Comparison of ENCODE assay signal across 8 mouse cellular contexts in the genomic region with DNA sequence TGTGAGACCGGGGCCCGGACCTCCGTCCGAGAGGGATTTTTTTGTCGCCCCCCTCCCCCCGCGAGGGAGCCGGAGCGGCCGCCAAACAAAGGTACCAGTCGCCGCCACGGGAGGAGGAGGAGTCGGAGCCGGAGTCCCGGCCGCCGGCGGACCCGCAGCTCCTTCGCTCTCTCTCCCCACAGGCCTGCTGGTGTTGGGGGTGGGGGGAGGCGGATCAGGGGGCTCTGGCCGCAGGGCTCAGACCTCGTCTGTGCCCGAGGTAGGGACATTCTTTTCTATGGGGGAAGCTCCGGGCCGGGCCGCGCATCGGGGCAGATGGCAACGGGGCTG. TPM values are rescaled to one million over a fixed set of nuclear protein-coding genes. Genes with fewer than 3 reads are reported as not detected.
DNase-seq lines count a peak whose midpoint lies in the region; ATAC-seq and TF ChIP-seq lines count a peak whose summit lies in the region.

No protein-coding gene starts in this region.

- 0 out of 2 replicates have a peak, but pooled peaks cover 7% of the 10 kb centered on the region for H3K36me3 ChIP-seq in heart, embryonic 15.5 days
- peaks cover 1 to 26% of the 10 kb centered on the region in 2 experiments for H3K36me3 ChIP-seq in MEL (ENCODE audit: control insufficient read depth in 1 of 2, insufficient read depth in 2 of 2, low read length in 2 of 2)
- peaks cover 2% of the 10 kb centered on the region; the same call in 1 of the 2 replicates for H3K36me3 ChIP-seq in heart, postnatal 0 days (replicated peaks; ENCODE audit: control insufficient read depth, insufficient read depth, low read length)

- peak in 1 of 2 experiments; percentile 13; a peak in 1 of 4 replicates for TF ChIP-seq POLR2A in MEL (IDR thresholded peaks at IDR 0.05; ENCODE audit: control insufficient read depth in 1 of 2, insufficient read depth in 1 of 2, low read depth in 1 of 2, low read length in 2 of 2, poor library complexity in 1 of 2)

- TF ChIP-seq CTCF in MEL (IDR thresholded peaks at IDR 0.05 in 2 of 3, conservative IDR thresholded peaks at IDR 0.05 in 1 of 3; ENCODE audit: control insufficient read depth in 1 of 3, insufficient read depth in 1 of 3, low read depth in 2 of 3, low read length in 3 of 3, poor library complexity in 1 of 3, severe bottlenecking in 1 of 3) = no peak
- no peak for TF ChIP-seq CTCF in heart, postnatal 0 days (IDR thresholded peaks at IDR 0.05; ENCODE audit: low read depth)

- peak overlapping the region; percentile 98 for H3K9ac ChIP-seq in heart, embryonic 15.5 days
- H3K9ac ChIP-seq in MEL (ENCODE audit: control insufficient read depth, low read depth, low read length, poor library complexity, severe bottlenecking) = peak overlapping the region; percentile 98
- H3K9ac ChIP-seq in heart, postnatal 0 days (replicated peaks; ENCODE audit: low read depth, low read length) = peak overlapping the region; percentile 99

- peak; percentile 32 for ATAC-seq in heart, embryonic 15.5 days (replicated peaks; ENCODE audit: insufficient number of reproducible peaks, insufficient read depth, low FRiP score, low read depth)
- ATAC-seq in heart, postnatal 0 days (ENCODE audit: insufficient read depth, low read depth) = peak; percentile 27
- ATAC-seq in megakaryocyte-erythroid progenitor cell, adult 5-6 weeks (replicated peaks; ENCODE audit: low FRiP score, low TSS enrichment, poor library complexity, severe bottlenecking) = peak; percentile 32

- no peaks in the 10 kb centered on the region for H3K9me3 ChIP-seq in heart, embryonic 15.5 days (replicated peaks)
- no peaks in the 10 kb centered on the region for H3K9me3 ChIP-seq in MEL (replicated peaks; ENCODE audit: insufficient read depth, low read length)
- H3K9me3 ChIP-seq in heart, postnatal 0 days (replicated peaks; ENCODE audit: control insufficient read depth, low read length) = no peaks in the 10 kb centered on the region

- H3K27ac ChIP-seq in heart, embryonic 15.5 days = peak overlapping the region; percentile 99
- peak overlapping the region; percentile 80 for H3K27ac ChIP-seq in MEL (ENCODE audit: control insufficient read depth, low read depth, low read length)
- peak overlapping the region; percentile 97 for H3K27ac ChIP-seq in heart, postnatal 0 days (ENCODE audit: low read depth)

- no peaks in the 10 kb centered on the region for H3K27me3 ChIP-seq in heart, embryonic 15.5 days
- no peaks in the 10 kb centered on the region for H3K27me3 ChIP-seq in MEL (ENCODE audit: control insufficient read depth in 1 of 2, insufficient read depth in 2 of 2, low read length in 2 of 2)
- H3K27me3 ChIP-seq in heart, postnatal 0 days (ENCODE audit: control insufficient read depth, insufficient read depth, low read length) = no peaks in the 10 kb centered on the region

- WGBS in heart, embryonic 15.5 days = under 1% methylated on average over 31 of the region's 31 CpGs
- whole genome bisulfite sequencing in heart, postnatal 0 days = 0% methylated on average over 10 of the region's 31 CpGs

- no peak for TF ChIP-seq RAD21 in MEL (IDR thresholded peaks at IDR 0.05; ENCODE audit: low read depth, low read length)

- peak overlapping the region; percentile 98 for H3K4me3 ChIP-seq in heart, embryonic 15.5 days
- H3K4me3 ChIP-seq in MEL (ENCODE audit: control insufficient read depth in 1 of 2, insufficient read depth in 1 of 2, low read depth in 2 of 2, low read length in 2 of 2) = peak overlapping the region; percentile 91 to 92
- peak overlapping the region; percentile 98 for H3K4me3 ChIP-seq in heart, postnatal 0 days (ENCODE audit: low read depth, low read length)

- peak overlapping the region; percentile 71 for H3K4me2 ChIP-seq in heart, embryonic 15.5 days
- peak overlapping the region; percentile 86 for H3K4me2 ChIP-seq in heart, postnatal 0 days (ENCODE audit: low read depth, low read length)

- peaks cover 11% of the 10 kb centered on the region for H3K4me1 ChIP-seq in heart, embryonic 15.5 days (replicated peaks)
- H3K4me1 ChIP-seq in MEL (ENCODE audit: control insufficient read depth in 1 of 2, insufficient read depth in 2 of 2, low read length in 2 of 2) = peaks cover 7 to 13% of the 10 kb centered on the region in 2 experiments
- H3K4me1 ChIP-seq in heart, postnatal 0 days (ENCODE audit: control insufficient read depth, insufficient read depth) = peaks cover 7% of the 10 kb centered on the region

- H3K79me2 ChIP-seq in MEL (ENCODE audit: control insufficient read depth, insufficient read depth, low read length, poor library complexity) = peaks cover 50% of the 10 kb centered on the region

- DNase-seq in heart, adult 18-20 months = no peak
- DNase-seq in MEL (ENCODE audit: low read depth, low spot score) = no peak
- DNase-seq in heart, postnatal 0 days (ENCODE audit: low spot score) = peak; percentile 70
- no peak for DNase-seq in cerebellum, postnatal 25 days
- no peak for DNase-seq in adrenal gland, adult 2 months
- no peak for DNase-seq in left cerebral cortex, adult 8-10 months (ENCODE audit: low spot score in 2 of 2)

- TF ChIP-seq EP300 in MEL (IDR thresholded peaks at IDR 0.05; ENCODE audit: low read depth in 1 of 2, low read length in 2 of 2) = no peak
- TF ChIP-seq EP300 in heart, postnatal 0 days (IDR thresholded peaks at IDR 0.05; ENCODE audit: low read depth) = no peak

TF ChIP-seq in MEL, 35 proteins besides CTCF, POLR2A, EP300 and RAD21:
- TF ChIP-seq USF1 (IDR thresholded peaks at IDR 0.05; ENCODE audit: low read depth, low read length) = no peak
- no peak for TF ChIP-seq TCF12 (IDR thresholded peaks at IDR 0.05; ENCODE audit: low read depth, low read length)

RNA-seq across cellular contexts. Expression of a gene that starts 0.6 kb away (rescaled TPM):
- 41.0 and 41.4 TPM in 2 replicates for polyA plus RNA-seq in heart, embryonic 15.5 days (2015; fragmentation: Nextera tagmentation; extraction: Ambion mirVana)
- total RNA-seq in heart, adult 18-20 months (2021) = 10 to 100 TPM; 21.5 to 26.9 TPM
- total RNA-seq in MEL (2012; rRNA removed) = 23.3 and 25.1 TPM in 2 replicates
- 10 to 100 TPM in 1 of 2 experiments, not detected in 1; 31.3 TPM for polyA plus RNA-seq in MEL (2012; ENCODE audit: insufficient read depth in 1 of 2, insufficient read length in 2 of 2, low read depth in 1 of 2, low replicate concordance in 2 of 2, missing spikeins in 1 of 2)
- 33.6 and 49.2 TPM in 2 replicates for total RNA-seq in heart, postnatal 0 days (2014; rRNA removed; ENCODE audit: low replicate concordance)
- polyA plus RNA-seq in heart, postnatal 0 days (2015; fragmentation: Nextera tagmentation; extraction: Ambion mirVana) = 35.3 and 36.8 TPM in 2 replicates
- 21.7 and 23.3 TPM in 2 replicates for total RNA-seq in megakaryocyte-erythroid progenitor cell, adult 5-6 weeks (2014; fragmentation: Nextera tagmentation)
- total RNA-seq in megakaryocyte-erythroid progenitor cell, adult 5-6 weeks (2017) = 12.6 and 17.0 TPM in 2 replicates
- total RNA-seq in adrenal gland, adult 2 months (2021) = 10 to 100 TPM; 37.4 to 37.6 TPM
- 2.6 and 2.9 TPM in 2 replicates for polyA plus RNA-seq in adrenal gland, adult 2 months (2012; rRNA removed)
- 10 to 100 TPM; 63.1 to 69.2 (median 67.5) TPM for total RNA-seq in left cerebral cortex, adult 8-10 months (2022)

RNA-seq across cellular contexts. Expression of a gene that starts 0.9 kb away (rescaled TPM):
- 38.3 and 39.5 TPM in 2 replicates for polyA plus RNA-seq in heart, embryonic 15.5 days (2015; fragmentation: Nextera tagmentation; extraction: Ambion mirVana)
- 10 to 100 TPM; 18.4 to 21.7 TPM for total RNA-seq in heart, adult 18-20 months (2021)
- 8.0 and 8.5 TPM in 2 replicates for total RNA-seq in MEL (2012; rRNA removed)
- polyA plus RNA-seq in MEL (2012; ENCODE audit: insufficient read depth in 1 of 2, insufficient read length in 2 of 2, low read depth in 1 of 2, low replicate concordance in 2 of 2, missing spikeins in 1 of 2) = 10 to 100 TPM; 13.0 to 24.8 TPM
- total RNA-seq in heart, postnatal 0 days (2014; rRNA removed; ENCODE audit: low replicate concordance) = 16.3 and 21.9 TPM in 2 replicates
- polyA plus RNA-seq in heart, postnatal 0 days (2015; fragmentation: Nextera tagmentation; extraction: Ambion mirVana) = 30.9 and 33.8 TPM in 2 replicates
- 31.2 and 33.7 TPM in 2 replicates for total RNA-seq in megakaryocyte-erythroid progenitor cell, adult 5-6 weeks (2014; fragmentation: Nextera tagmentation)
- 43.3 and 56.4 TPM in 2 replicates for total RNA-seq in megakaryocyte-erythroid progenitor cell, adult 5-6 weeks (2017)
- total RNA-seq in adrenal gland, adult 2 months (2021) = 10 to 100 TPM; 25.5 to 34.6 TPM
- polyA plus RNA-seq in adrenal gland, adult 2 months (2012; rRNA removed) = 5.5 TPM in 2 replicates
- total RNA-seq in left cerebral cortex, adult 8-10 months (2022) = 10 to 100 TPM; 45.7 to 48.7 (median 48.0) TPM

RNA-seq across cellular contexts. Expression of a gene that starts 24.5 kb away (rescaled TPM):
- polyA plus RNA-seq in heart, embryonic 15.5 days (2015; fragmentation: Nextera tagmentation; extraction: Ambion mirVana) = 33.2 and 37.8 TPM in 2 replicates
- total RNA-seq in heart, adult 18-20 months (2021) = 10 to 100 TPM; 18.8 to 24.0 TPM
- 35.3 and 36.8 TPM in 2 replicates for total RNA-seq in MEL (2012; rRNA removed)
- polyA plus RNA-seq in MEL (2012; ENCODE audit: insufficient read depth in 1 of 2, insufficient read length in 2 of 2, low read depth in 1 of 2, low replicate concordance in 2 of 2, missing spikeins in 1 of 2) = 10 to 100 TPM in 1 of 2 experiments, not detected in 1; 56.9 TPM
- 32.5 and 44.7 TPM in 2 replicates for total RNA-seq in heart, postnatal 0 days (2014; rRNA removed; ENCODE audit: low replicate concordance)
- 29.0 and 31.6 TPM in 2 replicates for polyA plus RNA-seq in heart, postnatal 0 days (2015; fragmentation: Nextera tagmentation; extraction: Ambion mirVana)
- 106 and 112 TPM in 2 replicates for total RNA-seq in megakaryocyte-erythroid progenitor cell, adult 5-6 weeks (2014; fragmentation: Nextera tagmentation)
- 58.8 and 103 TPM in 2 replicates for total RNA-seq in megakaryocyte-erythroid progenitor cell, adult 5-6 weeks (2017)
- 10 to 100 TPM; 35.2 to 45.3 TPM for total RNA-seq in adrenal gland, adult 2 months (2021)
- 5.4 and 8.4 TPM in 2 replicates for polyA plus RNA-seq in adrenal gland, adult 2 months (2012; rRNA removed)
- 10 to 100 TPM; 69.9 to 76.0 (median 72.6) TPM for total RNA-seq in left cerebral cortex, adult 8-10 months (2022)
